Mouse (Mus musculus): ENCODE results near the gene Rad51d.

GRCm38 (mm10) chr11:82846079-82846436 is 44.4 kb downstream of the Rad51d start:
- TF ChIP-seq CTCF (IDR thresholded peaks at IDR 0.05; ENCODE audit: control insufficient read depth, insufficient read depth, insufficient replicate concordance, low read depth, low read length) (no peak), POLR2A (IDR thresholded peaks at IDR 0.05; ENCODE audit: control insufficient read depth, low read depth, low read length) (no peak)

All from testis, adult 2 months (tissue).